Mouse (Mus musculus): Measurements from ENCODE around the gene Barhl2. TPM values are rescaled to one million over a fixed set of nuclear protein-coding genes. Genes with fewer than 3 reads are reported as not detected.

Gene Barhl2
- polyA plus RNA-seq (2014; fragmentation: Nextera tagmentation; extraction: Ambion mirVana): not detected in 2 replicates

GRCm38 (mm10) chr5:106457986-106458476, at the start of gene Barhl2:
Gene Barhl2 (minus strand): TSS chr5:106458166.
- Histone ChIP-seq H3K27me3 (ENCODE audit: control insufficient read depth, insufficient read depth, low read length) (peaks cover 92% of the 10 kb centered on the region), H3K4me3 (ENCODE audit: low read depth, low read length) (peak within 1 kb of the TSS; percentile 41), H3K27ac (replicated peaks; ENCODE audit: low read depth, low read length) (no peak within 1 kb of the TSS), H3K4me1 (ENCODE audit: control insufficient read depth, insufficient read depth, low read length) (peaks cover 25% of the 10 kb centered on the region), H3K9ac (ENCODE audit: low read length) (peak within 1 kb of the TSS; percentile 12; the same call in 1 of the 2 replicates), H3K4me2 (ENCODE audit: low read depth, severe bottlenecking) (peak within 1 kb of the TSS; percentile 80), H3K9me3 (ENCODE audit: control insufficient read depth, low read length) (no peaks in the 10 kb centered on the region), H3K36me3 (ENCODE audit: control insufficient read depth, insufficient read depth, low read length) (no peaks in the 10 kb centered on the region)
- ATAC-seq (ENCODE audit: insufficient number of reproducible peaks, low FRiP score, low TSS enrichment, low read depth): no peak
- under 1% methylated on average over 48 of the region's 57 CpGs for WGBS
- peak; percentile 48 for DNase-seq (ENCODE audit: low spot score)

DNA sequence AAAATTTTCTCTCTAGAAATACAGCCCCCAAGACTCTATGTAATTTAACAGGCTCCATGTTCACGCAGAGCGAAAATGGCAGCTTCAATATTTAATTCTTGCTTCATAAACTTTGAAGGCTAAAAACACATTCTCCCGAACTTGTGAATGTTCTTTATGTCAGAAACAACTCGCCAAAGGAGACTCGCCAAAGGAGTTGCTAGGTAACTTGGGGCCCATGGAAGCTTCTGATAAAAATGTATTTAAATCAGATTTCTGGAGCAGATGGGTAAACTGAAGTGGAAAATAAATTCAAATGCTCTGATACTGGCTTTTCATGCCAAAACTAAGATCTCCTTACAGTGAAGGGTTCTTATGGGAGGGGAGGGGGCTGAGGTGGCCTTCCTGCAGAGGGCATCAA, 48.1 kb upstream of the Barhl2 start:
- no peaks in the 10 kb centered on the region for H3K27me3 ChIP-seq (ENCODE audit: control insufficient read depth, insufficient read depth, low read length)
- WGBS: 90% methylated on average over 5 of the region's 5 CpGs
- peaks cover 6% of the 10 kb centered on the region; the same call in 1 of the 2 replicates for H3K4me1 ChIP-seq (ENCODE audit: control insufficient read depth, insufficient read depth, low read length)
- no peaks in the 10 kb centered on the region for H3K9me3 ChIP-seq (ENCODE audit: control insufficient read depth, low read length)
- H3K36me3 ChIP-seq (ENCODE audit: control insufficient read depth, insufficient read depth, low read length): no peaks in the 10 kb centered on the region
- no peak for DNase-seq (ENCODE audit: low spot score)
- no peak overlapping the region for H3K27ac ChIP-seq (replicated peaks; ENCODE audit: low read depth, low read length)
- no peak for ATAC-seq (ENCODE audit: insufficient number of reproducible peaks, low FRiP score, low TSS enrichment, low read depth)
- H3K9ac ChIP-seq (ENCODE audit: low read length): no peak overlapping the region
- H3K4me3 ChIP-seq (ENCODE audit: low read depth, low read length): no peak overlapping the region
- no peak overlapping the region for H3K4me2 ChIP-seq (ENCODE audit: low read depth, severe bottlenecking)

DNA sequence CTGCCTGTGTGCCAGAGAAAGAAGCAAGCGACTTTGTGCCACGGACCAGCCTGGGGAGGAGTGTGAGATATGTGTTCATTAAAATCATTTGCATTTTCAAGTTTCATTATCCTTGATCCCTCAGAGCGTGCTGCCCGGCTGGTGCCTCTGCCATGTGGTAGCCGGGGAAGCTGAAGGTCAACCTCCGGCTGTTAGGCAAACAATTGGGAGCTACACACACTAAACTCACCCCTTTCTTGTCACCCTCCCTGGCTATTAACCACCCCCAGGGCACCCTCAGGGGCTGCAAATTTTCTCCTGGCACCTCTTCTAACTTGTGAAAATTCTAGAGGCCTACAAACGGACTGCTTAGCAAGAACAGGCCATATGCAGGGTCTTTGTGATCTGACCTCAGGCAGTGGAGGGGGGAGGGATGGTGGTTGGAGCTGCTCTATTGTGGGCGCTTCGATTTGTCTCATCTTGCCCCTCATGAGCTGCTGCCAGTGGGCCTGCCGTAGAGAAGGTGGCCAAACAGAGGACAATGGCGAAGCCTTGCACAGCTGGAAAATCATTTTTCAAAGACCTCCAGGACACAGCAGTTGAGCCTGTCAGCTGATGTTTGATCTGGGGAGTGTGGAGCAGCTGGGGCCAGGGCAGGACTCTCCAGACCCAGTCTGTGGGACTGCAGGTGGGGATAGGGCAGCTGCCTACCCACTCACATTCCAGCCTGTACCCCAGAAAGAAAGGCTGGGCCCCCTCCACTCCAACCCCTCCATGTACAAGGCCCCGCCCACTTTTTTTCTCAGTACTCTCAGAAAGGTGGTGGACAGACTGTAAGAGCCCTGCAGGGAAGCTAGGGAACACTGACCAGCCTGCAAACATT, 44.9 kb upstream of the Barhl2 start:
- H3K27ac ChIP-seq (replicated peaks; ENCODE audit: low read depth, low read length): no peak overlapping the region
- H3K9me3 ChIP-seq (ENCODE audit: control insufficient read depth, low read length): no peaks in the 10 kb centered on the region
- ATAC-seq (ENCODE audit: insufficient number of reproducible peaks, low FRiP score, low TSS enrichment, low read depth) (no peak), DNase-seq (ENCODE audit: low spot score) (no peak)
- H3K36me3 ChIP-seq (ENCODE audit: control insufficient read depth, insufficient read depth, low read length): no peaks in the 10 kb centered on the region
- no peak overlapping the region for H3K9ac ChIP-seq (ENCODE audit: low read length)
- no peaks in the 10 kb centered on the region for H3K27me3 ChIP-seq (ENCODE audit: control insufficient read depth, insufficient read depth, low read length)
- WGBS: 53% methylated on average over 12 of the region's 12 CpGs
- no peak overlapping the region for H3K4me3 ChIP-seq (ENCODE audit: low read depth, low read length)
- no peak overlapping the region for H3K4me2 ChIP-seq (ENCODE audit: low read depth, severe bottlenecking)
- peaks cover 6% of the 10 kb centered on the region; the same call in 1 of the 2 replicates for H3K4me1 ChIP-seq (ENCODE audit: control insufficient read depth, insufficient read depth, low read length)

DNA sequence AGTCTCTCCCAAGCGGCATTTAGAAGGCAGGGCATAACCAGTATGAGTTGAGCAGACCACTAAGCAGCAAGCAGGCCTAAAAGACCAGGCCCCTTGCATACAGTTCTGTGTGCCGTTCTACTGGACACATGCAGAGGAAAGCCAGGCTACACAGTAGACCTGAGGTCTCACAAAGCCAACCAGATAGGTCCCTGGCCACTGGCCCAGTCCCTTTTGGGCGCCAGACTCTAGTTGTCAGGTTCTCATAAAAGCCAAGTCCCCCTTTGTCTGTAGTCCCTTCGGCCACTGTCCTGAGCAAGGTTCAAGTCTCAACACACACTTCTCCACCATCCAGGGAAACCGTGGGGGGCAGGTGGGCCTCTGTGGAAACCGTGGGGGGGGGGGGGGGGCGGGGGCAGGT, 44.3 kb upstream of the Barhl2 start:
- no peak overlapping the region for H3K4me3 ChIP-seq (ENCODE audit: low read depth, low read length)
- H3K9me3 ChIP-seq (ENCODE audit: control insufficient read depth, low read length): no peaks in the 10 kb centered on the region
- peaks cover 6% of the 10 kb centered on the region; the same call in 1 of the 2 replicates for H3K4me1 ChIP-seq (ENCODE audit: control insufficient read depth, insufficient read depth, low read length)
- 89% methylated on average over 5 of the region's 7 CpGs for WGBS
- H3K27ac ChIP-seq (replicated peaks; ENCODE audit: low read depth, low read length): no peak overlapping the region
- H3K4me2 ChIP-seq (ENCODE audit: low read depth, severe bottlenecking): no peak overlapping the region
- no peak overlapping the region for H3K9ac ChIP-seq (ENCODE audit: low read length)
- no peaks in the 10 kb centered on the region for H3K36me3 ChIP-seq (ENCODE audit: control insufficient read depth, insufficient read depth, low read length)
- DNase-seq (ENCODE audit: low spot score): no peak
- ATAC-seq (ENCODE audit: insufficient number of reproducible peaks, low FRiP score, low TSS enrichment, low read depth): no peak
- H3K27me3 ChIP-seq (ENCODE audit: control insufficient read depth, insufficient read depth, low read length): no peaks in the 10 kb centered on the region

DNA sequence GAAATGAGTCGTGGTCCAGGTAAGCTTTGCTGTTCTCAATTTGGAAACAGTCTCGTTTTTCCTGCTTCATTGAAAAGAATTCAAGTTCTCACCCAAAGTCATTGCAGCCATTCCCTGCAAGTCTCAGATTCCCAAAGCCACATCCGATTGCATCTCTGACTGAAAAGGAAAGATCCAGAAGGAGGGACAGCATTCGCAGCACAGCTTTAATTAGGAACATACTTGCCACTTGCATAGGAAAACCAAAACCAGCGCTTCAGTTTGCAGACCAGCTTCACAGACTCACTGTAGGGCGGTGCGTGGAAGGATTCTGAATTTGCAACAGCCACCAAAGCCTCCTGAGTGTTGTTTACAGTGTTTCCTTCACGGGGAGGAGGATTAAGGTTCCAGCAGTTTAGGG, 33.8 kb upstream of the Barhl2 start:
- WGBS: 25% methylated on average over 8 of the region's 8 CpGs
- H3K9ac ChIP-seq (ENCODE audit: low read length): no peak overlapping the region
- H3K4me3 ChIP-seq (ENCODE audit: low read depth, low read length): no peak overlapping the region
- ATAC-seq (ENCODE audit: insufficient number of reproducible peaks, low FRiP score, low TSS enrichment, low read depth): no peak
- no peak overlapping the region for H3K27ac ChIP-seq (replicated peaks; ENCODE audit: low read depth, low read length)
- H3K36me3 ChIP-seq (ENCODE audit: control insufficient read depth, insufficient read depth, low read length): no peaks in the 10 kb centered on the region
- H3K27me3 ChIP-seq (ENCODE audit: control insufficient read depth, insufficient read depth, low read length): no peaks in the 10 kb centered on the region
- no peak for DNase-seq (ENCODE audit: low spot score)
- H3K4me2 ChIP-seq (ENCODE audit: low read depth, severe bottlenecking): no peak overlapping the region
- H3K4me1 ChIP-seq (ENCODE audit: control insufficient read depth, insufficient read depth, low read length): peaks cover 3% of the 10 kb centered on the region; the same call in 1 of the 2 replicates
- H3K9me3 ChIP-seq (ENCODE audit: control insufficient read depth, low read length): no peaks in the 10 kb centered on the region

DNA sequence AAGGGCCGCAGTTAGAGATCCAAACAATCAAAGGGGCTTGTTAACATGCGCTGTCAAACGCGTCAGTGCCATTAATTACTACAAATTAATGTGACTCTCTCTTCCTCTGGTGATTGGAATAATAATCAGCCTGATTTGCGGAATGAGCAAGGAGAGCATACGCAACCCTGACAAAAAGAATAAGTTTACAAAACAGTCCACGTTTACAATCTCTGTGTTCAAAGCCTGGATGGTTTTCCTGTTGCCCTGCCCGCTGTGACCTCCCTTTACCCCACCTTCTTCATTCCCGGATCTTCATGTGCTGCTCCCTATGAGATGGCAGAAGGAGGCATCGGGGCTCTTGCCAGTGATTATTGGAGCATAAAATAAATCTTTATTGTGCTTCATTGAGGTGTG, 14.1 kb upstream of the Barhl2 start:
- Histone ChIP-seq H3K4me1 (ENCODE audit: control insufficient read depth, insufficient read depth, low read length) (no peaks in the 10 kb centered on the region), H3K9me3 (ENCODE audit: control insufficient read depth, low read length) (no peaks in the 10 kb centered on the region), H3K4me2 (ENCODE audit: low read depth, severe bottlenecking) (no peak overlapping the region), H3K27me3 (ENCODE audit: control insufficient read depth, insufficient read depth, low read length) (peaks cover 52% of the 10 kb centered on the region), H3K9ac (ENCODE audit: low read length) (no peak overlapping the region), H3K4me3 (ENCODE audit: low read depth, low read length) (no peak overlapping the region), H3K36me3 (ENCODE audit: control insufficient read depth, insufficient read depth, low read length) (no peaks in the 10 kb centered on the region), H3K27ac (replicated peaks; ENCODE audit: low read depth, low read length) (no peak overlapping the region)
- WGBS: under 1% methylated on average over 10 of the region's 10 CpGs
- ATAC-seq (ENCODE audit: insufficient number of reproducible peaks, low FRiP score, low TSS enrichment, low read depth) (no peak), DNase-seq (ENCODE audit: low spot score) (peak; percentile 29)

DNA sequence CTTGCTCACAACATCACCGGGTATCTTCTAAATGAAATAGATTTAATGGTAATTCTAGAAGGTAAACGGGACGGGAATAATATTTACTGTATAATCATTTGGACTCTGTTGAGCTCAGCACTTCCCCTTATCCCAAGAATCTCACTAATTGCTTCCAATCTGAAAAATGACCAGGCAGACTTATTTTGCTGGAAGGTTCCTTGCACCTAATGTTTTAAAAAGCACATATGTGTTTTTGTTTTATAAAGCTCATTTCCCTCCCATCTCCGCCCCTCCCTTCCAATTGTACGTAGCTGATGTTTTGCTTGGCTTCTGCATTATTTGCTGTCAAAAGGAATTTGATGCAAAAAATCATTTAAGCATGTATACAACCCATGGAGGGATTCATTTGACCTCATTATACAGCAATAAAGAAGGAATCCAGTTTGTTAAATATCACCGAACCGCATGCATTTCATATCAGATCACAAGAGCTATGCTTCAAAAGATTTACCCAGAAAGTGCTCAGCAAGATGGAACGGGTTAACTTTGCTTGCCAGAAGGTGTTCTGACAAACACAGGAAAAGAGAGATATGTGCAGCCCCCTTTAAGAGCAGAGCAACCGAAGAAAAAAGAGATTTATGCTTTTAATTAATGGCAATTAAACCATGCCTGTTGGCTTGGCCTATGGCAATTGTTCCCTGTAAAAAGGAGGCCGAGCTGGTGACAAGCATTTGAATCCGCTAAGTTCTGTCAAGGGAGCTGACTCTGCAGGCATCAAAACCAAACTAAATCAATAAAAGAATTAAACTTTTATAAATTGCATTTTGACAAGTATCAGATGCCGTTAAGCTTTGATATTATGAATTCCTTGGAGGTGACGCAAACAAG, 13.5 kb upstream of the Barhl2 start:
- WGBS: 7% methylated on average over 13 of the region's 13 CpGs
- Histone ChIP-seq H3K27ac (replicated peaks; ENCODE audit: low read depth, low read length) (no peak overlapping the region), H3K4me1 (ENCODE audit: control insufficient read depth, insufficient read depth, low read length) (no peaks in the 10 kb centered on the region), H3K9ac (ENCODE audit: low read length) (no peak overlapping the region), H3K27me3 (ENCODE audit: control insufficient read depth, insufficient read depth, low read length) (peaks cover 58% of the 10 kb centered on the region), H3K9me3 (ENCODE audit: control insufficient read depth, low read length) (no peaks in the 10 kb centered on the region), H3K4me2 (ENCODE audit: low read depth, severe bottlenecking) (no peak overlapping the region), H3K36me3 (ENCODE audit: control insufficient read depth, insufficient read depth, low read length) (no peaks in the 10 kb centered on the region), H3K4me3 (ENCODE audit: low read depth, low read length) (no peak overlapping the region)
- DNase-seq (ENCODE audit: low spot score) (peak; percentile 24), ATAC-seq (ENCODE audit: insufficient number of reproducible peaks, low FRiP score, low TSS enrichment, low read depth) (no peak)

DNA sequence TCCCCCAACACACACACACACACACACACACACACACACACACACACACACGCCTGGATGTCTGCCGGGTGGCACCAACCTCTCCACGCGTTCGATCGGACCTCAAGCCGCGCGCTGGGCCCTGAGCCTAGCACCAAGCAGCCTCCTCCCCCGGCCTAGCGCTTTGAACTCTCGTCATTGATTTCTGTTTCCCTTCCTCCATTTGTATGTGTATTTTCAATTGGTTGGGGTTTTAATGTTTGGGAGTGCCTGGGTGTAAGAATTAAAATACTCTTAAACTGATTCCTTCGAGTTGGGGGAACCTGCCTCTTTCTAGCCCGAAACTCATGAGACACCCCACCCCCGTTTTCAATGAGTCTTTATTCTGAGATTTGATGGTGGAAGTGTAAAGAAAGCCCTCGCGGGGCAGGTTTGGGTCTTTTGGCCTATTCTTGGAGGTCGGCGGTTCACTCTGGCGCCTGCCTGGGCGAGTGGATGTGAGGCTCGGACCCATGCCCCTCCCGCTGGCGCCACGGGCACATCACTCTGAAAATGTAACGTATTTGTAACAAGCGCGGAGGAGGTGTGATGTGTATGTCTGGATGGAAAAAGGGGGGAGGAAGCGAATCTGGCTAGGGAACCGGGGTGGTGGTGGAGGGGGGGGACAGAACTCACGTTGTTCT, 7.3 kb upstream of the Barhl2 start:
- Histone ChIP-seq H3K4me3 (ENCODE audit: low read depth, low read length) (no peak overlapping the region), H3K4me2 (ENCODE audit: low read depth, severe bottlenecking) (no peak overlapping the region), H3K27ac (replicated peaks; ENCODE audit: low read depth, low read length) (no peak overlapping the region), H3K27me3 (ENCODE audit: control insufficient read depth, insufficient read depth, low read length) (peaks cover 95% of the 10 kb centered on the region), H3K9ac (ENCODE audit: low read length) (no peak overlapping the region), H3K36me3 (ENCODE audit: control insufficient read depth, insufficient read depth, low read length) (no peaks in the 10 kb centered on the region), H3K4me1 (ENCODE audit: control insufficient read depth, insufficient read depth, low read length) (no peaks in the 10 kb centered on the region), H3K9me3 (ENCODE audit: control insufficient read depth, low read length) (no peaks in the 10 kb centered on the region)
- peak; percentile 55 for DNase-seq (ENCODE audit: low spot score)
- ATAC-seq (ENCODE audit: insufficient number of reproducible peaks, low FRiP score, low TSS enrichment, low read depth): no peak
- WGBS: 1% methylated on average over 31 of the region's 31 CpGs

Measured in limb, embryonic 11.5 days (tissue).